Mouse (Mus musculus): Measurements from ENCODE around the gene Tex9. TPM values are rescaled to one million over a fixed set of nuclear protein-coding genes. Genes with fewer than 3 reads are reported as not detected.
A peak's percentile ranks its signal among the peaks of the same experiment; 100 is the strongest.

The Tex9 gene
- polyA plus RNA-seq, 1 experiment from 2014 or later = 36.3 TPM

DNA sequence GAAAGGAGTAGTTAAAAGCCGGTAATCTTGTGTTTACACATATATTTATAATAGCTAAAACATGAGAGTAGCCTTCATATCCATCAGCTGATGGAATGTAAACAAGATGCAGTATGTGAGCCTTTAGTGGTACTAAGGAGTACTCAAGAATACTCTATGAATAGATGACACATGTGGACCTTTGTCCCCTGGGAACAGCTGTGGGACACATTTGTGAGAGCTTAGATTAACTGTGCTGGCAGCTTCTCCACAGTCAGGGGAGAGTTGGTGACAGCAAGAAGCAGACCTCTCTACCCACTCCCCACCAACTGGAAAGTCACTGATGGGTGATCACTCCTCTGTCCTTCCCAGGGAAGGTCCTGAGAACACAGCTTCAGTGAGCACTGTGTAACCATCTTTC lies 41.6 kb downstream of the Tex9 start:
- H3K9ac ChIP-seq = no peak overlapping the region
- no peaks in the 10 kb centered on the region for H3K9me3 ChIP-seq
- no peak overlapping the region for H3K4me3 ChIP-seq
- 98% methylated on average over 1 of the region's 1 CpGs for WGBS
- H3K27me3 ChIP-seq = no peaks in the 10 kb centered on the region
- H3K4me2 ChIP-seq (replicated peaks) = no peak overlapping the region
- H3K36me3 ChIP-seq = peaks cover 50% of the 10 kb centered on the region
- ATAC-seq (ENCODE audit: low FRiP score, low read depth) = no peak
- no peaks in the 10 kb centered on the region for H3K4me1 ChIP-seq
- no peak overlapping the region for H3K27ac ChIP-seq

DNA sequence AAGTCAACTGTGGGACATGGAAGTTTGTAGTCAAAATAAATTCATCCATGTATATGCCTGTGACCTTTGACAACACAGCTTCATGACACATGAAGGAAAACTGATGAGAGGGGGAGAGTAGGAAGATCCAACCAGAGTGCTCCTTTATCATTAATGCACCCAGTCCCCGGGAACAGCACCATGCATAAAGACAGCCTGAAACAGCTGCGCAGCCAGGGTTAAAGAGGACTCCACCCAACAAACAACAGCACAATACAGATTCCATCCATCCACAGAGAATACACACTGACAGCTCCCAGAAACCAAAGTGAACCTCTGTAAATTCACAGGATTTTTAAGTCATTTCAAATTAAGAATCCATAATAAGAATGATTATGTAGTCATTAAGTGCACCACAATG lies 42.2 kb downstream of the Tex9 start:
- no peaks in the 10 kb centered on the region for H3K4me1 ChIP-seq
- no peaks in the 10 kb centered on the region for H3K9me3 ChIP-seq
- H3K36me3 ChIP-seq = peaks cover 52% of the 10 kb centered on the region
- no peak overlapping the region for H3K27ac ChIP-seq
- 89% methylated on average over 2 of the region's 2 CpGs for WGBS
- H3K4me2 ChIP-seq (replicated peaks) = no peak overlapping the region
- no peak for ATAC-seq (ENCODE audit: low FRiP score, low read depth)
- no peak overlapping the region for H3K9ac ChIP-seq
- H3K27me3 ChIP-seq = no peaks in the 10 kb centered on the region
- no peak overlapping the region for H3K4me3 ChIP-seq

DNA sequence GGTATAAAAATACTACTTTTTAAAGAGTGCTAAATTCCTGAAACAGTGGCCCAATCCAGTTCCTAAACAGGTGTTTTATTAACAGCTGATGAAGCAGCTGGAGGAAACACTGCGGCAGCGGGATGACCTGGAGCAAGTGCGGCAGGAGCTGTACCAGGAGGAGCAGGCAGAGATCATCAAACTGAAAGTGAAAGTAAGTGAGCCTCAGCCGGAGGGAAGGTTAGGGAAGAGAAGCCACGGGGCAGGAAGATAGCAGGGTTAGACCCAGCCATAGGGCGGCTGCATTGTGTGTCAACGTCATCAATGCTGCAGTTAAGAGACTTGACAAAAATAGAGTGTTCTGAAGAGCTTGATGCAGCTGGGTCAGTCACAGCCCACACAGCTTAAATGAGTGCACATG lies 42.6 kb downstream of the Tex9 start:
- Histone ChIP-seq H3K4me3 (no peak overlapping the region), H3K36me3 (peaks cover 54% of the 10 kb centered on the region), H3K9ac (no peak overlapping the region), H3K4me2 (replicated peaks) (no peak overlapping the region), H3K4me1 (no peaks in the 10 kb centered on the region), H3K27ac (no peak overlapping the region), H3K9me3 (no peaks in the 10 kb centered on the region), H3K27me3 (no peaks in the 10 kb centered on the region)
- ATAC-seq (ENCODE audit: low FRiP score, low read depth) = no peak
- 80% methylated on average over 7 of the region's 7 CpGs for WGBS

DNA sequence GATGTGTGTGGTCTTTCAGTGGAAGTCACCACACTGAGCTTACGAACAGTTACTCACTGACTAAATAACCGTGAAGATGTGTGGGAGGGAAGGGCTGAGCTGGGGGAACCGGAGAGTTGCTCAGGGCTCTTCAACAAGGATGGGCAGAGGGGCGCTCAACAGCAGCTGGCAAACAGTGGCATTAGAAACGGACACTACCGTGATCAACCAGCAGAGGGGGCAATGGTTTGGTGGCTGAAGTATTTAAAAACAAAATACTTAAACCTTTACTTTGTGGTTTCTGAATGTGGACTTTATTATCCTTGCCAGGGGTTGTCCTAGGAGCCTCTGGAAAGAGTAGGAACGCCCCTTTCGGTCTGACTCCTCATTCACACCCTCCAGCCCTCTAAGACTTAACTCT lies 44.0 kb downstream of the Tex9 start:
- Histone ChIP-seq H3K4me2 (replicated peaks) (no peak overlapping the region), H3K27ac (no peak overlapping the region), H3K9ac (no peak overlapping the region), H3K4me1 (no peaks in the 10 kb centered on the region), H3K4me3 (no peak overlapping the region), H3K36me3 (peaks cover 47% of the 10 kb centered on the region), H3K27me3 (no peaks in the 10 kb centered on the region), H3K9me3 (no peaks in the 10 kb centered on the region)
- no peak for ATAC-seq (ENCODE audit: low FRiP score, low read depth)
- WGBS = 52% methylated on average over 8 of the region's 8 CpGs

- Histone ChIP-seq H3K4me2 (replicated peaks) (no peak overlapping the region), H3K9ac (no peak overlapping the region), H3K9me3 (no peaks in the 10 kb centered on the region), H3K27me3 (no peaks in the 10 kb centered on the region), H3K4me3 (no peak overlapping the region), H3K36me3 (peaks cover 19% of the 10 kb centered on the region), H3K4me1 (peaks cover 13% of the 10 kb centered on the region), H3K27ac (no peak overlapping the region)
- no peak for ATAC-seq (ENCODE audit: low FRiP score, low read depth)
- 91% methylated on average over 10 of the region's 10 CpGs for WGBS
These were observed 49.9 kb downstream of the Tex9 start for GRCm38 (mm10) chr9:72441927-72442715.

GRCm38 (mm10) chr9:72440948-72441926 lies 50.8 kb downstream of the Tex9 start:
- H3K27me3 ChIP-seq = no peaks in the 10 kb centered on the region
- H3K27ac ChIP-seq = no peak overlapping the region
- no peak overlapping the region for H3K9ac ChIP-seq
- WGBS = 54% methylated on average over 8 of the region's 8 CpGs
- H3K9me3 ChIP-seq = no peaks in the 10 kb centered on the region
- H3K36me3 ChIP-seq = peaks cover 12% of the 10 kb centered on the region
- H3K4me2 ChIP-seq (replicated peaks) = no peak overlapping the region
- ATAC-seq (ENCODE audit: low FRiP score, low read depth) = no peak
- no peak overlapping the region for H3K4me3 ChIP-seq
- H3K4me1 ChIP-seq = peaks cover 13% of the 10 kb centered on the region

GRCm38 (mm10) chr9:72440358-72440757 lies 51.7 kb downstream of the Tex9 start:
- Histone ChIP-seq H3K4me2 (replicated peaks) (no peak overlapping the region), H3K9ac (no peak overlapping the region), H3K4me3 (no peak overlapping the region), H3K27ac (no peak overlapping the region), H3K36me3 (peaks cover 4% of the 10 kb centered on the region; the same call in 1 of the 2 replicates), H3K9me3 (no peaks in the 10 kb centered on the region), H3K4me1 (peaks cover 13% of the 10 kb centered on the region), H3K27me3 (no peaks in the 10 kb centered on the region)
- ATAC-seq (ENCODE audit: low FRiP score, low read depth) = no peak
- 92% methylated on average over 4 of the region's 4 CpGs for WGBS

DNA sequence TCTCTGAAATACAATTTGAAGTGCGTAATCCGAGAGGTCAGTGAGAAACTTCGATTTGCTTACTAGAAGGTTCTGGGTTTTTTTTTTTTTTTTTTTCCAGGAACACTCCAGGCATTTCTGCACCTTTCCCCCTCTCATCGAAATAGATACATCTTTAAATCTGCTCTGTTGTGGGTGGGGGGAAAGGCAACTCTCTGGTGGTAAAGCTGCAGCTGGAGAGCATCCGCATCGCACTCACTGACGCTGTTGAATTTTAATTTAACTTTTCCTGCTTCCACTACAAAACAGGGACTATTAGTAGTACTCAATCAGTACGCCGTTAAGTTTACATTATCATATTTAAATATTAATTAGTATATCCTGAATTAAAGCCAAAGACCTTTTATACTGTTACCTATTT lies 53.3 kb downstream of the Tex9 start:
- Histone ChIP-seq H3K36me3 (no peaks in the 10 kb centered on the region; the same call in 1 of the 2 replicates), H3K27ac (no peak overlapping the region), H3K4me2 (replicated peaks) (peak overlapping the region; percentile 83), H3K27me3 (no peaks in the 10 kb centered on the region), H3K4me1 (peaks cover 13% of the 10 kb centered on the region), H3K9me3 (no peaks in the 10 kb centered on the region), H3K9ac (peak overlapping the region; percentile 71), H3K4me3 (peak overlapping the region; percentile 60)
- WGBS = 2% methylated on average over 9 of the region's 9 CpGs
- ATAC-seq (ENCODE audit: low FRiP score, low read depth) = no peak

- Histone ChIP-seq H3K4me1 (peaks cover 13% of the 10 kb centered on the region), H3K9ac (peak within 1 kb of the TSS; percentile 71), H3K4me3 (peak within 1 kb of the TSS; percentile 60), H3K36me3 (no peaks in the 10 kb centered on the region; the same call in 1 of the 2 replicates), H3K27ac (no peak within 1 kb of the TSS), H3K27me3 (no peaks in the 10 kb centered on the region), H3K4me2 (replicated peaks) (peak within 1 kb of the TSS; percentile 83), H3K9me3 (no peaks in the 10 kb centered on the region)
- peak; percentile 98 for ATAC-seq (ENCODE audit: low FRiP score, low read depth)
- WGBS = 2% methylated on average over 43 of the region's 43 CpGs
These were observed 54.0 kb downstream of the Tex9 start, which contains the start of gene Mns1 for GRCm38 (mm10) chr9:72437822-72438701. Gene Mns1, plus strand, starts transcription at chr9:72438011.

- peaks cover 11% of the 10 kb centered on the region for H3K4me1 ChIP-seq
- H3K9ac ChIP-seq = no peak overlapping the region
- WGBS = 37% methylated on average over 9 of the region's 9 CpGs
- peak overlapping the region; percentile 5; the same call in 1 of the 2 replicates for H3K4me2 ChIP-seq (replicated peaks)
- H3K27ac ChIP-seq = no peak overlapping the region
- H3K36me3 ChIP-seq = no peaks in the 10 kb centered on the region
- H3K27me3 ChIP-seq = no peaks in the 10 kb centered on the region
- no peak for ATAC-seq (ENCODE audit: low FRiP score, low read depth)
- H3K4me3 ChIP-seq = no peak overlapping the region
- no peaks in the 10 kb centered on the region for H3K9me3 ChIP-seq
These were observed 57.1 kb downstream of the Tex9 start for GRCm38 (mm10) chr9:72434876-72435275.

DNA sequence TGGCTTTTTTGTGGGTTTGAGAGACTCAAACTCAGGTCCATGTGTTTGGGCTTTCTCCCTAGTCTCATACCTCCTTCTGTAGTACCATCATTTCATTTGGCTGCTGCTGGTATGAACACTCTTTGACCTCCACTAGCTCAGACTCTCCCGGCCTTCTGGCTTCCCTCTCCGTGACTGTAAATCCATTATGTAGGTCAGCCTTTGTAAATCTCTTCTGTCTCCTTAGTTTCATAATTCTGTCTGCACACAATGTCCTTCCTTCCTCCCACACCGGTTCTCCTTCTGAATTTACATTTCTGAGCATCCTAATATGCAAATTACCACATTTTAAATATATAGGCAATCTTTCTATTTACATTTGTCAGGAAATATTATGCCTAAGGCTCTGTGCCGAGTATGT lies 64.2 kb downstream of the Tex9 start:
- no peak for ATAC-seq (ENCODE audit: low FRiP score, low read depth)
- no peak overlapping the region for H3K4me2 ChIP-seq (replicated peaks)
- 69% methylated on average over 4 of the region's 4 CpGs for WGBS

More for the DNA sequence above, 64.2 kb downstream of the Tex9 start:
- no peaks in the 10 kb centered on the region for H3K9me3 ChIP-seq
- no peaks in the 10 kb centered on the region for H3K36me3 ChIP-seq
- H3K9ac ChIP-seq = no peak overlapping the region
- H3K4me1 ChIP-seq = 0 out of 2 replicates have a peak, but pooled peaks cover 9% of the 10 kb centered on the region
- H3K27me3 ChIP-seq = no peaks in the 10 kb centered on the region
- no peak overlapping the region for H3K4me3 ChIP-seq
- H3K27ac ChIP-seq = no peak overlapping the region

Measured in limb, embryonic 13.5 days (tissue).